ENCODE assay signal across 10 mouse cellular contexts in genomic region chr13:51071063-51071680, GRCm38 (mm10). TPM values are rescaled to one million over a fixed set of nuclear protein-coding genes. Genes with fewer than 3 reads are reported as not detected.
DNase-seq lines count a peak whose midpoint lies in the region; ATAC-seq and TF ChIP-seq lines count a peak whose summit lies in the region.
"Had no signal": no experiment of that assay in that cellular context is flagged by ENCODE, and none has a peak within 500 bp of the region (broad histone marks: within the 10 kb centered on the region; RNA-seq: fewer than 3 reads in every experiment).

No protein-coding gene starts in this region.

- H3K27me3 ChIP-seq in kidney, embryonic 15.5 days: no peaks in the 10 kb centered on the region
- H3K27me3 ChIP-seq: midbrain, embryonic 15.5 days had no signal

- no peaks in the 10 kb centered on the region for H3K36me3 ChIP-seq in kidney, embryonic 15.5 days
- H3K36me3 ChIP-seq in macrophage (ENCODE audit: inconsistent target): no peaks in the 10 kb centered on the region
- H3K36me3 ChIP-seq: midbrain, embryonic 15.5 days had no signal

- no peak for TF ChIP-seq POLR2A in bone marrow macrophage, adult 2 months (IDR thresholded peaks at IDR 0.05; ENCODE audit: borderline replicate concordance, low read depth, low read length)

- peak; percentile 8 for DNase-seq in gastrocnemius, postnatal 10 days
- DNase-seq in gastrocnemius, adult 8-10 months (ENCODE audit: low spot score in 2 of 2): no peak
- no peak for DNase-seq in left cerebral cortex, postnatal 36 days (ENCODE audit: low spot score in 2 of 2)
- DNase-seq in neural tube, embryonic 10.5 days (ENCODE audit: extremely low spot score, low spot score): no peak
- no peak for DNase-seq in right cerebral cortex, postnatal 25 days
- DNase-seq: right cerebral cortex, postnatal 4 days had no signal

- 0 out of 2 replicates have a peak, but pooled peaks have one; percentile 43 for ATAC-seq in kidney, embryonic 15.5 days (replicated peaks; ENCODE audit: low FRiP score)
- ATAC-seq: midbrain, embryonic 15.5 days had no signal

- H3K4me1 ChIP-seq in bone marrow macrophage, adult 2 months (ENCODE audit: control insufficient read depth, insufficient read depth, low read length): peaks cover 11% of the 10 kb centered on the region
- peaks cover 10% of the 10 kb centered on the region for H3K4me1 ChIP-seq in kidney, embryonic 15.5 days
- H3K4me1 ChIP-seq: midbrain, embryonic 15.5 days had no signal

- H3K27ac ChIP-seq in bone marrow macrophage, adult 2 months (ENCODE audit: insufficient read depth, low read depth, low read length): peak overlapping the region; percentile 51
- 0 out of 2 replicates have a peak overlapping the region, but pooled peaks have one; percentile 22 for H3K27ac ChIP-seq in kidney, embryonic 15.5 days
- H3K27ac ChIP-seq in macrophage: peak overlapping the region; percentile 64
- H3K27ac ChIP-seq: midbrain, embryonic 15.5 days had no signal

- 45% methylated on average over 11 of the region's 11 CpGs for WGBS in kidney, embryonic 15.5 days
- WGBS in macrophage (ENCODE audit: missing documents): 37% methylated on average over 11 of the region's 11 CpGs

- no peaks in the 10 kb centered on the region for H3K9me3 ChIP-seq in kidney, embryonic 15.5 days (replicated peaks)
- H3K9me3 ChIP-seq: midbrain, embryonic 15.5 days had no signal

- no peaks in the 10 kb centered on the region for H3K79me2 ChIP-seq in macrophage (ENCODE audit: inconsistent target)

- H3K4me3 ChIP-seq in bone marrow macrophage, adult 2 months (ENCODE audit: insufficient read depth, low read length): peak overlapping the region; percentile 19
- H3K4me3 ChIP-seq in kidney, embryonic 15.5 days (replicated peaks): no peak overlapping the region
- H3K4me3 ChIP-seq in macrophage (ENCODE audit: inconsistent target): peak overlapping the region; percentile 9; the same call in 1 of the 2 replicates
- H3K4me3 ChIP-seq: midbrain, embryonic 15.5 days had no signal

- no peak overlapping the region for H3K4me2 ChIP-seq in kidney, embryonic 15.5 days
- H3K4me2 ChIP-seq: midbrain, embryonic 15.5 days had no signal

- intact Hi-C loops in left cerebral cortex, postnatal 36 days (cut with DNase I): no loop called here

- H3K9ac ChIP-seq in kidney, embryonic 15.5 days: no peak overlapping the region
- H3K9ac ChIP-seq: midbrain, embryonic 15.5 days had no signal

- TF ChIP-seq CTCF in bone marrow macrophage, adult 2 months (IDR thresholded peaks at IDR 0.05; ENCODE audit: low read depth, low read length): no peak

RNA-seq across cellular contexts. Expression of gene Spin1, which starts 29.5 kb away (rescaled TPM):
- 10 to 100 TPM; 26.4 to 30.4 TPM for total RNA-seq in gastrocnemius, postnatal 10 days (2021)
- total RNA-seq in gastrocnemius, adult 8-10 months (2022): 10 to 100 TPM; 16.9 to 19.0 (median 18.3) TPM
- 27.8 and 29.0 TPM in 2 replicates for polyA plus RNA-seq in bone marrow macrophage, adult 2 months (2012; ENCODE audit: insufficient read depth, insufficient read length, missing spikeins)
- 83.7 and 86.4 TPM in 2 replicates for polyA plus RNA-seq in kidney, embryonic 15.5 days (2015; fragmentation: Nextera tagmentation; extraction: Ambion mirVana)
- total RNA-seq in macrophage (2018; cell fraction: chromatin; rRNA removed): 10 to 100 TPM in 10 of 26 experiments, 1 to 10 TPM in 16; 3.9 to 17.5 (median 9.3) TPM
- total RNA-seq in macrophage (2018; cell fraction: cytosol; rRNA removed): 10 to 100 TPM; 15.5 to 34.1 (median 21.4) TPM
- total RNA-seq in macrophage (2018; cell fraction: nucleus; rRNA removed): 10 to 100 TPM in 24 of 26 experiments, 1 to 10 TPM in 2; 8.1 to 28.9 (median 16.4) TPM
- 14.8 to 22.0 TPM (median 17.2 TPM) in 3 replicates for polyA plus RNA-seq in macrophage (2018)
- total RNA-seq in left cerebral cortex, postnatal 36 days (2021): 100 to 1,000 TPM; 168 to 171 TPM

Comparison
In these comparisons a context has a peak if more than half of its experiments do, and no peak if none do; other contexts are left out.
1. RNA of gene Spin1, which starts 29.5 kb away (total RNA-seq): 168 to 171 TPM in left cerebral cortex, postnatal 36 days; 26.4 to 30.4 TPM in gastrocnemius, postnatal 10 days and 16.9 to 19.0 TPM in gastrocnemius, adult 8-10 months; every median in the first group is over 4 times any median in the second.
2. Peak in every context shown above with its lines, with median percentiles within 50 percentile points of each other: H3K27ac ChIP-seq.